Mouse (Mus musculus): Measurements from ENCODE around the gene Srd5a3.

- TF ChIP-seq EP300 (IDR thresholded peaks at IDR 0.05; ENCODE audit: low read depth): no peak
- TF ChIP-seq CTCF (IDR thresholded peaks at IDR 0.05; ENCODE audit: low read depth): no peak
Observed at GRCm38 (mm10) chr5:76183043-76183749, 43.1 kb downstream of the Srd5a3 start.

Data from heart, postnatal 0 days (tissue).